Mouse (Mus musculus) hindlimb bud, embryonic 11.5 days (tissue): ENCODE results near the gene Lzic.

Experiments
- DNase-seq: peaks from one replicate; pipeline ENCODE4 v3.0.0-alpha.2; 2012; ENCODE audit warnings: low read depth, low spot score; ENCODE audit errors: extremely low spot score

Lzic gene

DNA sequence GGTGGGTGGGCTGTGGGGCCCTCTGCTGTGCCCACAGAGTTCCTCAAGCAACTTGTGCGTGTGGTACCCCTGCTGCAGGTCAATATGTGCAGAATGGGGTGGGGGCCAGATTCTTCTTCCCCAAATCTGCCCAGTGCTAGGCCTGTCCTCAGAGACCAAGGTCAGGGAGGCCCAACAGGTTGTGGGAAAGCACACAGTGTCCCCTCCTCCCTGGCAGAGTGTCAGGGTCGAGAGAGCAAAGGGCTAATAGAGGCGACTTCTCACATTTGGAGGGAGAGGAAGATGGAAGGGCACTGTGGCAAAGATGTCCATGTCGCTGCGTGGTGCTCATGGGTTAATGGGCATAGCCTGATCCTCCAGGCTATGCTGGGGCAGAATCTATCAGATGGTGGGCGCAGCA, 40.8 kb downstream of the Lzic start:
- DNase-seq, result no peak

DNA sequence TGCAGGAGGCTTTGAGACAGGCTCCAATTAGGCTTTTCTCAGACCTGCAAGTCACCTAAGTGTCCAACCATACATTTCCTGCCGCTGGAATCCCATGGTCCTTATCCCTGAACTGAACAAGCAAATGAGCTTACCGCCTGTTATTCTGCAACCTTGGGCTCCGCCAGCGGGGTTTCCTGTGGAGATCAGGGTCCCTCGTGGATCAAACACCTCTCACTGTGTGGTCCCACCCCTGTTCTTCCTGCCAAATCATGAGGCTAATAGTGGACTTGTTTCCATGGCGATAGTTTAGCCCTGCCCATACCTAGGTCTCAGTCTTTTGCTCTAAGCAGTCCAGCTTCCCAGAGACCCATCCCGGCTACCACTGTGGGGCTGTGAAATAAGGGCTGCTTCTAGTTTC, 41.3 kb downstream of the Lzic start:
- no peak for DNase-seq

DNA sequence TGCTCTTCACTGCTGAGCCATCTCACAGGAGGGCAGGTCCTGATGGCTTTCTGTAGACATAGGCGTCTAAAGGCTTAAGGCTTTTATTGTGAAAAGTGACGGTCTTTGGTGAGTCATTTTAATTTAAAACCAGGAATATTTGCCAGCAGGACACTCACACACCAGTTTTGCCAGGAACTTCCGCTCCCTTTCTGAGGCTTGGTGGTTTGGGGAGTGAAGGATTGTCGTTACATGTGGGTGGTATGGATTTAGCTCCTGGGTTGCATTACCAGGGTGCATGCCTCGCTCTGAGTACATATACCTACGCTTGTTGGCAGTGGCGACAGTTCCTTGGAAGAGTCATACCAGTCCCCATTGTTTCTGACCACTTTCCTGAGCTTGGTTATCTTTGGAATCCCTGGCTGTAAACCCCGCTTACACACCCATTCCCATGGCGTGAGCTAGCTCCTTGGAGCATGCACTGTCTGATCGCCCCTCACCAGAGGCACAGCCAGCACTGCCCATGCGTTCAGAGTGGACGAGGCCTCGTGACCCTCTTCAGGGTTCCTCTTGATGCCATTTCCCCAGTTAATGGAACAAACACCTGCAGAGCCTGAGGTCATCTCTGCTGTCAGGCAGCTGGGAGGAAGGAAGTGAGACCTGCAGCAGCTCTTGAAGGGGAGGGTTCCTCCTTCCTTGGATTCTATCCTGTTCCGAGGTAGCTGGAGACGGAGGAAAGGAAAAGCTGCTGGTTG, 42.8 kb downstream of the Lzic start:
- DNase-seq, result no peak

DNA sequence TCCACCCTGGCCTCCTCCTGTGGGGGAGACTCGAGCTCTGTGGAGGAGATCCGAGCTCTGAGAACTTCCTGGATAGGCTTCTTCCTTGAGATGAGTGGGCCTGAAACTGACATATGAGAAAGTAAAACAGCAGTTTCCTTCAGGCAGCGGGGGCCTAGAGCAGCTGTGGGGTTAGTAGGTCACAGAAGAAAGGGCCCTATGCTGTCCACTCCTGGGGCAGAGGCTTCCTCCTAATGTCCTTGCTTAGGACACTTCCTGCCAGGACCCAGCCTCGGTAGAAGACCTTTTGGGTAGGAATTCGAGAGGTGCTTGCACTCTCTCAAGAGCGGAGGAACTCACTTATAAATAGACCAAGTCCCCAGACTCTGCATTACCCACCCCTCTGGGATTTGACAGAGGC, 44.7 kb downstream of the Lzic start:
- no peak for DNase-seq

DNA sequence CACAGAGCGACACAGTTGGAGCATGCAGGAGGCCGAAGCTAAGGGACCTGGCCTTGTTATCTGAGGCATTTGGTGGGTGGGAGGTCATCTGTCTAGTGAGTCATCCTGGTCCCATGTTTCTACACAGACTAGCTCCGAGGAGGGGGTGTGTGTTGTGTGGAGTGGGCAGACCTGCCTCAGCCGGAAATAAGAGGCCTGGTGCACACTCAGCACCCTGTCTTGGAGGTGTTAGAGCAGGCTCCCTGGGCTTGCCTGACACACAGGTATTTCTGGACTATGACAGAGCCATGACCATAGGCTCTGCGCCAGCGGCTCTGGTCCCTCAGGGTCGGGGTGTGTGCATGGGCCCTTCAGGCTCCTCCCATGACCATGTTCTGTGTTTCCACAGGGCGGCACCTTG, 54.4 kb downstream of the Lzic start:
- DNase-seq, result no peak

DNA sequence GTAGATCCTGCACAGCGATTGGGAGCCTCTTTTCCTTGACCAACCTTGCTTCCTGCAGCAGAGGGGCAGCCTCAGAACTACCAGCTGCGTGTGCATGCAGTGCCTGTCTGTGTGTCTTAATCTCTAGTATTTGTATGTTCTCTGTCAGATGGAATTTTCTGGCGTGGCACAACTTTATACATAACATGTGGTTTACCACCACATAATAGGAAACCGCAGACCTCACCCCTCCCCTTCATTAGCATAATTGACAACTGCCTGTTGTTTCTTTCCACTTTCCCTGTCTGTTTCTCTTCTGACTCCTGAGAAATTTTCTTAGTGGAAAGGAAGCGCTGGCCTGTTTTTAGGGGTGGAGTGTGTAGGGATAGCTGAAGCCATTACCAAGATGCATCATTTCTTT, 56.9 kb downstream of the Lzic start:
- no peak for DNase-seq

DNA sequence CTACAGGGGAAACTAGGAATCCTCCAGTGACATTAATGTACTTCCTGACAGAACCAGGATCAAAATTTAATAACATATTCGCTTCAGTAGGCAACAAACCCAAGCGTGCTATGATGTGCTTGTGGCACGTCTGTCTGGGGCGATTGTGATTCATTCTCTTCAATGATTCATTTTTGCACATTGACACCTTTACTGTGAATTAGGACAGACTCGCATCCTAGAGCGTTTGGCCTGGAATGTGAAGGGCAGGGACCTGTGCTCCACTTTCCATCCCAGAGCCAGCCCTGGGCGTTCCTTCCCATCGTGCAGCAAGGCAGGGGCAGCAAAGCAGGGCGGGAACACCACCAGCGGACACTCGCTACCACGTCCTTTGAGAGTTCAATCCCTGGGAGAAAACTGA, 57.4 kb downstream of the Lzic start:
- no peak for DNase-seq

DNA sequence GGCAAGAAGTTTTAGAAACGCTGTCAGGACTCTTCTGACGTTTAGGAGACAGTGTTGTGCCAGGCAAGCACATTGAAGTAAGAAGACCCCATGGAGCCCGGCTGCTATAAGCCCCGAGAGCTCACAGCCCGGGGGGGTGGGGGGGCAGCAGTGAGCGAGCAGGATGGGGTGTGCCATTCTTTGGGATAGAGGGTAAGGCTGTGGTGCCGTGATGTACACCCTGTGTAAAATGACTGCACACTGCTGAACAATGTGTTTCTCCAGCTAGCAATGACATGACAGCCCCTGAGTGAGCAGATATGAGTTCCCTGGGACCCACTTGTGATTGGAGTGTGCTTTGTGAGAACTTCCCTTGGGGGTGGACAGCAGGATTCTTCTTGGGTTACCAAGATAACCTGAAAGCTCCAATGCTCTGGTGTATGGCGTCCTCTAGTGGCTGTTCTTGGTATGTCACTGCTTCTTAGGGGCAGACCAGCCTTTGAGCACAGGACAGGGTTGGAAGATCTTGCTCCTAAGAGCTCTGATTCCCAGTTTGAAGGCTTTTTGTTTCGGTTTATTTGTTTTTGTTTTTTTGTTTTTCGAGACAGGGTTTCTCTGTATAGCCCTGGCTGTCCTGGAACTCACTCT, 58.0 kb downstream of the Lzic start:
- DNase-seq, result peak; percentile 82

DNA sequence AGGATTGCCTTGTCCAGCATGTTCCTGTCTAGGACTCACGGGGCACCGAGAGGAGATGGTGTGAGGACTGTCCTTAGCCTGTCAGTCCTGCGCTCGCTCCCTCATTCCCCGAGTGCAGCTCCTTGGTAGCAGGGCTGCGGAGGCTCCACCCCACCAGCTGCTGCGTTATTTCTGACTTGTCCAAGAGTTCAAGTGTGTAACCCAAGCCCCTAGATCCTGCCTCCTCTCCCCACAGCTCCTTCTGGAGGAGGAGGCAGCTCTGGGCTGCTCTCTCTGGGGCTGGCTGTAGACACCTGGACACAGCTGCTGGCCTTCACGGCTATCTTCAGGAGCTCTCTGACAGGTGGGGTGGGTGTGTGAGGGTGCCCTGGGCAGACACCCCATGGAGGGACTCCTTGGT, 59.9 kb downstream of the Lzic start:
- DNase-seq, result no peak
